Mouse (Mus musculus): ENCODE data around the gene Iqschfp.

GRCm38 (mm10) chr3:68493586-68494295 lies 601.7 kb downstream of the Iqschfp start:
- no peak for TF ChIP-seq CTCF (IDR thresholded peaks at IDR 0.05; ENCODE audit: control insufficient read depth, insufficient read depth, low read length)
- TF ChIP-seq POLR2A (IDR thresholded peaks at IDR 0.05; ENCODE audit: borderline replicate concordance, control insufficient read depth, low read depth, low read length), result no peak
